Mouse (Mus musculus) stomach, postnatal 0 days (tissue): Measurements from ENCODE around the gene Gm8126.
"Not testable (repeated sequence)": the region's sequence is repeated elsewhere in the genome, so short reads cannot be mapped to it uniquely, and the experiment has no call there.

ENCODE experiments used
- CTCF ChIP-seq: IDR thresholded peaks from 2 replicates; pipeline ENCODE4 v1.5.1; 2016; ENCODE audit warnings: antibody characterized with exemption, low read depth, mild to moderate bottlenecking, moderate library complexity
- EP300 ChIP-seq: optimal IDR thresholded peaks from 2 replicates; pipeline ENCODE3; 2016; ENCODE audit warnings: antibody characterized with exemption

GRCm38 (mm10) chr14:43256511-43256910, 1.9 kb upstream of the Gm8126 start:
- TF ChIP-seq EP300, CTCF: not testable (repeated sequence)
